Mouse (Mus musculus) cortical plate, adult 2 months (tissue): ENCODE results near the gene Mtx2. TPM values are rescaled to one million over a fixed set of nuclear protein-coding genes. Genes with fewer than 3 reads are reported as not detected.

ENCODE experiments used
- H3K27ac ChIP-seq: fragments of 200-500 bp; 2 replicates; pipeline ENCODE4 v1.5.1; 2012; ENCODE audit warnings: low read length, control low read depth, inconsistent platforms; ENCODE audit not compliant: insufficient read depth
- H3K4me1 ChIP-seq: fragments of 200-500 bp; 2 replicates; pipeline ENCODE4 v1.6.1; 2011; ENCODE audit warnings: low read length; ENCODE audit not compliant: control insufficient read depth, insufficient read depth
- H3K4me3 ChIP-seq: fragments of 200-500 bp; 2 replicates; pipeline ENCODE4 v1.5.1; 2011; ENCODE audit warnings: mild to moderate bottlenecking, low read length, control low read depth; ENCODE audit not compliant: insufficient read depth
- CTCF ChIP-seq: fragments of 200-500 bp; IDR thresholded peaks from 2 replicates; pipeline ENCODE4 v1.5.1; 2011; ENCODE audit warnings: mild to moderate bottlenecking, control low read depth, low read length; ENCODE audit not compliant: insufficient read depth; ENCODE audit errors: extremely low read depth
- POLR2A ChIP-seq: fragments of 200-500 bp; IDR thresholded peaks from 2 replicates; pipeline ENCODE4 v1.6.1; 2011; ENCODE audit warnings: mild to moderate bottlenecking, low read length, control low read depth; ENCODE audit not compliant: insufficient read depth; ENCODE audit errors: extremely low read depth
- polyA plus RNA-seq: library from polyadenylated mRNA; depleted of rRNA; stranded (reverse); fragments of >200 nt; gene quantifications from 2 replicates; pipeline ENCODE4 v1.2.3, GENCODE M21; 2012

The Mtx2 gene
- polyA plus RNA-seq, 1 experiment, result 42.1 TPM

GRCm38 (mm10) chr2:74862070-74862476, 36.5 kb downstream of the Mtx2 start:
- H3K4me1 ChIP-seq, result no peaks in the 10 kb centered on the region
- no peak overlapping the region for H3K4me3 ChIP-seq
- TF ChIP-seq CTCF (no peak), POLR2A (no peak)
- H3K27ac ChIP-seq, result no peak overlapping the region

- Histone ChIP-seq H3K27ac (no peak overlapping the region), H3K4me3 (no peak overlapping the region)
- no peak for TF ChIP-seq POLR2A
- no peak for TF ChIP-seq CTCF
Observed at GRCm38 (mm10) chr2:74865414-74865813, 39.8 kb downstream of the Mtx2 start.

GRCm38 (mm10) chr2:74874043-74874442, 48.4 kb downstream of the Mtx2 start:
- no peak overlapping the region for H3K27ac ChIP-seq
- no peak overlapping the region for H3K4me3 ChIP-seq
- no peak for TF ChIP-seq POLR2A
- TF ChIP-seq CTCF, result no peak
- no peaks in the 10 kb centered on the region for H3K4me1 ChIP-seq

More at GRCm38 (mm10) chr2:74865414-74865813, 39.8 kb downstream of the Mtx2 start:
- no peaks in the 10 kb centered on the region for H3K4me1 ChIP-seq

- no peaks in the 10 kb centered on the region for H3K4me1 ChIP-seq
- TF ChIP-seq POLR2A, result no peak
- TF ChIP-seq CTCF, result no peak
- H3K4me3 ChIP-seq, result no peak overlapping the region
- H3K27ac ChIP-seq, result no peak overlapping the region
Observed at GRCm38 (mm10) chr2:74884357-74884756, 58.8 kb downstream of the Mtx2 start.

- Histone ChIP-seq H3K4me3 (no peak overlapping the region), H3K27ac (no peak overlapping the region)
- TF ChIP-seq CTCF, result no peak
- no peak for TF ChIP-seq POLR2A
Observed at GRCm38 (mm10) chr2:74891868-74892267, 66.3 kb downstream of the Mtx2 start.

GRCm38 (mm10) chr2:74892881-74893615, 67.4 kb downstream of the Mtx2 start:
- Histone ChIP-seq H3K27ac (no peak overlapping the region), H3K4me3 (no peak overlapping the region), H3K4me1 (no peaks in the 10 kb centered on the region)
- TF ChIP-seq CTCF (no peak), POLR2A (no peak)

More at GRCm38 (mm10) chr2:74891868-74892267, 66.3 kb downstream of the Mtx2 start:
- no peaks in the 10 kb centered on the region for H3K4me1 ChIP-seq

- TF ChIP-seq CTCF, result no peak
- no peak for TF ChIP-seq POLR2A
- Histone ChIP-seq H3K4me3 (no peak overlapping the region), H3K27ac (no peak overlapping the region), H3K4me1 (no peaks in the 10 kb centered on the region)
Observed at GRCm38 (mm10) chr2:74894061-74894460, 68.5 kb downstream of the Mtx2 start.

GRCm38 (mm10) chr2:74899973-74900372, 74.4 kb downstream of the Mtx2 start:
- H3K4me3 ChIP-seq, result no peak overlapping the region
- no peak for TF ChIP-seq POLR2A
- H3K4me1 ChIP-seq, result no peaks in the 10 kb centered on the region
- H3K27ac ChIP-seq, result no peak overlapping the region

- Histone ChIP-seq H3K4me3 (no peak overlapping the region), H3K27ac (no peak overlapping the region), H3K4me1 (no peaks in the 10 kb centered on the region)
- TF ChIP-seq POLR2A (no peak), CTCF (no peak)
Observed at GRCm38 (mm10) chr2:74901764-74902295, 76.2 kb downstream of the Mtx2 start.

GRCm38 (mm10) chr2:74907368-74908291, 82.0 kb downstream of the Mtx2 start:
- Histone ChIP-seq H3K27ac (no peak overlapping the region), H3K4me1 (no peaks in the 10 kb centered on the region), H3K4me3 (no peak overlapping the region)
- TF ChIP-seq POLR2A, result no peak
- no peak for TF ChIP-seq CTCF
